Mouse (Mus musculus): ENCODE data around the gene Ppdpf. TPM values are rescaled to one million over a fixed set of nuclear protein-coding genes. Genes with fewer than 3 reads are reported as not detected.

The Ppdpf gene
- total and polyA plus RNA-seq, 2 experiments from 2014 or later, result 264 to 402 TPM

- H3K4me1 ChIP-seq (ENCODE audit: insufficient read depth), result no peaks in the 10 kb centered on the region
- H3K4me3 ChIP-seq (ENCODE audit: low read depth, low read length), result peak overlapping the region; percentile 37
- H3K9me3 ChIP-seq (ENCODE audit: low read length), result no peaks in the 10 kb centered on the region
- 4% methylated on average over 60 of the region's 61 CpGs for WGBS
- DNase-seq, result peak; percentile 54
- no peaks in the 10 kb centered on the region for H3K27me3 ChIP-seq (ENCODE audit: insufficient read depth, low read length)
- peak overlapping the region; percentile 69 for H3K4me2 ChIP-seq (ENCODE audit: low read depth)
- no peak for TF ChIP-seq CTCF (IDR thresholded peaks at IDR 0.05; ENCODE audit: low read depth)
- no peak overlapping the region for H3K27ac ChIP-seq (ENCODE audit: low read depth, low read length)
- ATAC-seq, result peak; percentile 32; the same call in 1 of the 2 replicates
- H3K36me3 ChIP-seq (ENCODE audit: insufficient read depth), result peaks cover 33% of the 10 kb centered on the region
- peak overlapping the region; percentile 25; the same call in 1 of the 2 replicates for H3K9ac ChIP-seq
Measured at GRCm38 (mm10) chr2:181147546-181148317, 39.3 kb upstream of the Ppdpf start.

- peak; percentile 46 for DNase-seq
- Histone ChIP-seq H3K4me1 (ENCODE audit: insufficient read depth) (no peaks in the 10 kb centered on the region), H3K27ac (ENCODE audit: low read depth, low read length) (no peak overlapping the region), H3K9ac (peak overlapping the region; percentile 25; the same call in 1 of the 2 replicates), H3K27me3 (ENCODE audit: insufficient read depth, low read length) (no peaks in the 10 kb centered on the region), H3K9me3 (ENCODE audit: low read length) (no peaks in the 10 kb centered on the region), H3K4me2 (ENCODE audit: low read depth) (peak overlapping the region; percentile 69), H3K36me3 (ENCODE audit: insufficient read depth) (peaks cover 36% of the 10 kb centered on the region), H3K4me3 (ENCODE audit: low read depth, low read length) (peak overlapping the region; percentile 37)
- no peak for TF ChIP-seq CTCF (IDR thresholded peaks at IDR 0.05; ENCODE audit: low read depth)
- ATAC-seq, result no peak
- whole genome bisulfite sequencing, result 10% methylated on average over 31 of the region's 31 CpGs
Measured at GRCm38 (mm10) chr2:181148318-181148955, 38.6 kb upstream of the Ppdpf start.

GRCm38 (mm10) chr2:181150281-181150680 is 36.8 kb upstream of the Ppdpf start:
- H3K9ac ChIP-seq, result no peak overlapping the region
- H3K27me3 ChIP-seq (ENCODE audit: insufficient read depth, low read length), result no peaks in the 10 kb centered on the region
- H3K4me2 ChIP-seq (ENCODE audit: low read depth), result no peak overlapping the region
- 79% methylated on average over 6 of the region's 6 CpGs for WGBS
- TF ChIP-seq CTCF (IDR thresholded peaks at IDR 0.05; ENCODE audit: low read depth), result no peak
- ATAC-seq (no peak), DNase-seq (no peak)
- H3K9me3 ChIP-seq (ENCODE audit: low read length), result no peaks in the 10 kb centered on the region
- peaks cover 36% of the 10 kb centered on the region for H3K36me3 ChIP-seq (ENCODE audit: insufficient read depth)
- H3K4me3 ChIP-seq (ENCODE audit: low read depth, low read length), result no peak overlapping the region
- H3K27ac ChIP-seq (ENCODE audit: low read depth, low read length), result no peak overlapping the region
- peaks cover 11% of the 10 kb centered on the region; the same call in 1 of the 2 replicates for H3K4me1 ChIP-seq (ENCODE audit: insufficient read depth)

GRCm38 (mm10) chr2:181152701-181153100 is 34.3 kb upstream of the Ppdpf start:
- peaks cover 21% of the 10 kb centered on the region for H3K4me1 ChIP-seq (ENCODE audit: insufficient read depth)
- no peaks in the 10 kb centered on the region for H3K9me3 ChIP-seq (ENCODE audit: low read length)
- peaks cover 29% of the 10 kb centered on the region for H3K36me3 ChIP-seq (ENCODE audit: insufficient read depth)
- H3K4me3 ChIP-seq (ENCODE audit: low read depth, low read length), result no peak overlapping the region
- no peak overlapping the region for H3K9ac ChIP-seq
- H3K4me2 ChIP-seq (ENCODE audit: low read depth), result no peak overlapping the region
- TF ChIP-seq CTCF (IDR thresholded peaks at IDR 0.05; ENCODE audit: low read depth), result no peak
- DNase-seq, result no peak
- no peak for ATAC-seq
- WGBS, result 94% methylated on average over 17 of the region's 17 CpGs
- no peaks in the 10 kb centered on the region for H3K27me3 ChIP-seq (ENCODE audit: insufficient read depth, low read length)
- H3K27ac ChIP-seq (ENCODE audit: low read depth, low read length), result no peak overlapping the region

GRCm38 (mm10) chr2:181153131-181153530 is 33.9 kb upstream of the Ppdpf start:
- DNase-seq (no peak), ATAC-seq (no peak)
- no peaks in the 10 kb centered on the region for H3K27me3 ChIP-seq (ENCODE audit: insufficient read depth, low read length)
- peaks cover 25% of the 10 kb centered on the region for H3K36me3 ChIP-seq (ENCODE audit: insufficient read depth)
- H3K27ac ChIP-seq (ENCODE audit: low read depth, low read length), result no peak overlapping the region
- TF ChIP-seq CTCF (IDR thresholded peaks at IDR 0.05; ENCODE audit: low read depth), result no peak
- H3K9ac ChIP-seq, result no peak overlapping the region
- peaks cover 25% of the 10 kb centered on the region for H3K4me1 ChIP-seq (ENCODE audit: insufficient read depth)
- H3K9me3 ChIP-seq (ENCODE audit: low read length), result no peaks in the 10 kb centered on the region
- no peak overlapping the region for H3K4me3 ChIP-seq (ENCODE audit: low read depth, low read length)
- 93% methylated on average over 1 of the region's 1 CpGs for WGBS
- H3K4me2 ChIP-seq (ENCODE audit: low read depth), result no peak overlapping the region

- DNase-seq, result no peak
- no peak overlapping the region for H3K9ac ChIP-seq
- H3K27me3 ChIP-seq (ENCODE audit: insufficient read depth, low read length), result no peaks in the 10 kb centered on the region
- no peak overlapping the region for H3K4me2 ChIP-seq (ENCODE audit: low read depth)
- H3K4me3 ChIP-seq (ENCODE audit: low read depth, low read length), result no peak overlapping the region
- TF ChIP-seq CTCF (IDR thresholded peaks at IDR 0.05; ENCODE audit: low read depth), result peak; percentile 62
- H3K27ac ChIP-seq (ENCODE audit: low read depth, low read length), result no peak overlapping the region
- no peaks in the 10 kb centered on the region for H3K9me3 ChIP-seq (ENCODE audit: low read length)
- peaks cover 18% of the 10 kb centered on the region for H3K36me3 ChIP-seq (ENCODE audit: insufficient read depth)
- no peak for ATAC-seq
- H3K4me1 ChIP-seq (ENCODE audit: insufficient read depth), result peaks cover 32% of the 10 kb centered on the region
- 0% methylated on average over 1 of the region's 1 CpGs for WGBS
Measured at GRCm38 (mm10) chr2:181153837-181154236, 33.2 kb upstream of the Ppdpf start.

- ATAC-seq (no peak), DNase-seq (no peak)
- H3K9ac ChIP-seq, result 0 out of 2 replicates have a peak overlapping the region, but pooled peaks have one; percentile 22
- H3K4me3 ChIP-seq (ENCODE audit: low read depth, low read length), result no peak overlapping the region
- no peak overlapping the region for H3K27ac ChIP-seq (ENCODE audit: low read depth, low read length)
- no peaks in the 10 kb centered on the region for H3K9me3 ChIP-seq (ENCODE audit: low read length)
- WGBS, result 85% methylated on average over 3 of the region's 3 CpGs
- peak overlapping the region; percentile 81 for H3K4me2 ChIP-seq (ENCODE audit: low read depth)
- H3K36me3 ChIP-seq (ENCODE audit: insufficient read depth), result peaks cover 18% of the 10 kb centered on the region
- H3K4me1 ChIP-seq (ENCODE audit: insufficient read depth), result peaks cover 37% of the 10 kb centered on the region
- no peak for TF ChIP-seq CTCF (IDR thresholded peaks at IDR 0.05; ENCODE audit: low read depth)
- H3K27me3 ChIP-seq (ENCODE audit: insufficient read depth, low read length), result no peaks in the 10 kb centered on the region
Measured at GRCm38 (mm10) chr2:181154361-181154760, 32.7 kb upstream of the Ppdpf start.

Measured in forebrain, postnatal 0 days (tissue).